Mouse (Mus musculus): ENCODE data around the gene Tmtc4.

The Tmtc4 gene

GRCm38 (mm10) chr14:122902136-122902535 is 81.7 kb downstream of the Tmtc4 start:
- DNase-seq (ENCODE audit: low spot score), result peak; percentile 55

- no peak for DNase-seq (ENCODE audit: low spot score)
Observed at GRCm38 (mm10) chr14:122901715-122902114, 82.1 kb downstream of the Tmtc4 start.

- no peak for DNase-seq (ENCODE audit: low spot score)
Observed at GRCm38 (mm10) chr14:122901177-122901576, 82.7 kb downstream of the Tmtc4 start.

GRCm38 (mm10) chr14:122900679-122901078 is 83.2 kb downstream of the Tmtc4 start:
- DNase-seq (ENCODE audit: low spot score), result no peak

- no peak for DNase-seq (ENCODE audit: low spot score)
Observed at GRCm38 (mm10) chr14:122898550-122898949, 85.3 kb downstream of the Tmtc4 start.

GRCm38 (mm10) chr14:122896106-122896505 is 87.7 kb downstream of the Tmtc4 start:
- no peak for DNase-seq (ENCODE audit: low spot score)

GRCm38 (mm10) chr14:122891470-122891968 is 92.3 kb downstream of the Tmtc4 start:
- no peak for DNase-seq (ENCODE audit: low spot score)

GRCm38 (mm10) chr14:122888480-122888872 is 95.4 kb downstream of the Tmtc4 start:
- no peak for DNase-seq (ENCODE audit: low spot score)

GRCm38 (mm10) chr14:122887702-122888479 is 95.9 kb downstream of the Tmtc4 start:
- no peak for DNase-seq (ENCODE audit: low spot score)

- no peak for DNase-seq (ENCODE audit: low spot score)
Observed at GRCm38 (mm10) chr14:122887278-122887677, 96.6 kb downstream of the Tmtc4 start.

GRCm38 (mm10) chr14:122885893-122886292 is 97.9 kb downstream of the Tmtc4 start:
- no peak for DNase-seq (ENCODE audit: low spot score)

- peak; percentile 63 for DNase-seq (ENCODE audit: low spot score)
Observed at GRCm38 (mm10) chr14:122883821-122884584, 99.8 kb downstream of the Tmtc4 start.

- DNase-seq (ENCODE audit: low spot score), result no peak
Observed at GRCm38 (mm10) chr14:122883410-122883806, 100.4 kb downstream of the Tmtc4 start.

GRCm38 (mm10) chr14:122882795-122883409 is 100.9 kb downstream of the Tmtc4 start:
- no peak for DNase-seq (ENCODE audit: low spot score)

GRCm38 (mm10) chr14:122882201-122882639 is 101.6 kb downstream of the Tmtc4 start:
- no peak for DNase-seq (ENCODE audit: low spot score)

GRCm38 (mm10) chr14:122881699-122882098 is 102.1 kb downstream of the Tmtc4 start:
- no peak for DNase-seq (ENCODE audit: low spot score)

- no peak for DNase-seq (ENCODE audit: low spot score)
Observed at GRCm38 (mm10) chr14:122880291-122880690, 103.5 kb downstream of the Tmtc4 start.

GRCm38 (mm10) chr14:122877787-122878186 is 106.0 kb downstream of the Tmtc4 start:
- DNase-seq (ENCODE audit: low spot score), result no peak

GRCm38 (mm10) chr14:122876723-122877122 is 107.1 kb downstream of the Tmtc4 start:
- DNase-seq (ENCODE audit: low spot score), result no peak

- DNase-seq (ENCODE audit: low spot score), result peak; percentile 74
Observed at GRCm38 (mm10) chr14:122876163-122876562, 107.7 kb downstream of the Tmtc4 start.

GRCm38 (mm10) chr14:122875636-122876035 is 108.2 kb downstream of the Tmtc4 start:
- DNase-seq (ENCODE audit: low spot score), result no peak

GRCm38 (mm10) chr14:122875056-122875455 is 108.8 kb downstream of the Tmtc4 start:
- DNase-seq (ENCODE audit: low spot score), result no peak

- DNase-seq (ENCODE audit: low spot score), result no peak
Observed at GRCm38 (mm10) chr14:122872612-122873011, 111.2 kb downstream of the Tmtc4 start.

All from MN1 (cell line).